Mouse (Mus musculus) bone marrow macrophage, adult 2 months (primary cell): ENCODE data around the gene Pard3. TPM values are rescaled to one million over a fixed set of nuclear protein-coding genes. Genes with fewer than 3 reads are reported as not detected.

ENCODE experiments used
- H3K27ac ChIP-seq: 2 replicates; pipeline ENCODE4 v1.5.1; 2012; ENCODE audit warnings: low read depth, low read length; ENCODE audit not compliant: insufficient read depth
- H3K4me1 ChIP-seq: 2 replicates; pipeline ENCODE4 v1.6.1; 2012; ENCODE audit warnings: low read length; ENCODE audit not compliant: control insufficient read depth, insufficient read depth
- H3K4me3 ChIP-seq: 2 replicates; pipeline ENCODE4 v1.5.1; 2012; ENCODE audit warnings: mild to moderate bottlenecking, low read length, moderate library complexity; ENCODE audit not compliant: insufficient read depth
- CTCF ChIP-seq: IDR thresholded peaks from 2 replicates; pipeline ENCODE4 v1.5.1; 2012; ENCODE audit warnings: low read depth, mild to moderate bottlenecking, low read length, moderate library complexity
- POLR2A ChIP-seq: IDR thresholded peaks from 2 replicates; pipeline ENCODE4 v1.6.1; 2012; ENCODE audit warnings: mild to moderate bottlenecking, low read depth, low read length, borderline replicate concordance
- polyA plus RNA-seq: library from polyadenylated mRNA; stranded (reverse); fragments of >200 nt; gene quantifications from 2 replicates; pipeline ENCODE4 v1.2.4, GENCODE M21; 2012; ENCODE audit not compliant: missing spikeins, insufficient read depth, insufficient read length

Pard3 gene
- polyA plus RNA-seq, 1 experiment = 0.11 TPM

- no peak for TF ChIP-seq CTCF
- TF ChIP-seq POLR2A = no peak
- H3K4me3 ChIP-seq = no peak overlapping the region
- H3K27ac ChIP-seq = no peak overlapping the region
- no peaks in the 10 kb centered on the region for H3K4me1 ChIP-seq
Measured at GRCm38 (mm10) chr8:127136201-127136600, 72.5 kb downstream of the Pard3 start.

DNA sequence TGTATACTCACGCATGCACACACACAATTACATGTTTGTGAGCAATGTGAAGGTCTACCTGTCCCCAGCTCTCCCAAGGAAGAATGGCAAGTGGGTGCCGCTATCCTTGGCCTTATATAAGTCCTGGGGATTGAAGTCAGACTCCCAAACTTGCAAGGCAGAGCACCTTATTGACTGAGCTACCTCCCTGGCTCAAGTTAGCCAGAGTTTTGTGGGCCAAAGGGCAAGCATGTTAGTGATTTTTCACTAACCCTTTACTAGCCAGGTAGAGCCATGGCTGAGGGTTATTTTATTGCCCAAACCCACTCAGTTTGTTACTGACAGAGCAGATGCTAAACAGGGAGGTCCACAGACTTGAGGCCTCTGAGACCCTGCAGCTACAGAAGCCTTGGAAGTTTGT is 73.1 kb downstream of the Pard3 start:
- Histone ChIP-seq H3K27ac (no peak overlapping the region), H3K4me1 (no peaks in the 10 kb centered on the region), H3K4me3 (no peak overlapping the region)
- TF ChIP-seq CTCF (no peak), POLR2A (no peak)

- H3K27ac ChIP-seq = no peak overlapping the region
- H3K4me3 ChIP-seq = no peak overlapping the region
- H3K4me1 ChIP-seq = no peaks in the 10 kb centered on the region
- TF ChIP-seq CTCF = no peak
- TF ChIP-seq POLR2A = no peak
Measured at GRCm38 (mm10) chr8:127139154-127139553, 75.5 kb downstream of the Pard3 start.

GRCm38 (mm10) chr8:127140945-127141344 is 77.3 kb downstream of the Pard3 start:
- TF ChIP-seq POLR2A (no peak), CTCF (no peak)
- Histone ChIP-seq H3K4me1 (no peaks in the 10 kb centered on the region), H3K27ac (no peak overlapping the region), H3K4me3 (no peak overlapping the region)

DNA sequence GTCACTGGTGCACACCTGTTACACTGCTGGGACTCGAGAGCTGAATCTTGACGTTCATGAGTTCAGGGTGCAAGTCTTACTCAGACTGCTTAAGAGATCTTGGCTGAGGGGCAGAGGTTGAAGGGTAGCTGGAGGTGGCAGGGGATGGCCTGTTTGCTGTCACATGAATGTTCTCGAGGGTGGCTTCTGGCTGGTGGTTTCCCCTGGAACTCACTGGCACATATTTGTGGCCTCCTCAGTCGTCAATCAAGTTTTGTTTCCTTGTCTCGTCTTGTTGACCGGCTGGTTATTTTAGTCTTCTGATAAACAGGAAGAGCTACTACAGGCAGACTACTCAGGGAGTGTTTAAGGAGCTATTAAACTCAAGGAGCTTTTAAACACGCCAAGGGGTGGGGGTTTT is 79.9 kb downstream of the Pard3 start:
- no peak overlapping the region for H3K27ac ChIP-seq
- TF ChIP-seq CTCF = no peak
- no peak for TF ChIP-seq POLR2A

DNA sequence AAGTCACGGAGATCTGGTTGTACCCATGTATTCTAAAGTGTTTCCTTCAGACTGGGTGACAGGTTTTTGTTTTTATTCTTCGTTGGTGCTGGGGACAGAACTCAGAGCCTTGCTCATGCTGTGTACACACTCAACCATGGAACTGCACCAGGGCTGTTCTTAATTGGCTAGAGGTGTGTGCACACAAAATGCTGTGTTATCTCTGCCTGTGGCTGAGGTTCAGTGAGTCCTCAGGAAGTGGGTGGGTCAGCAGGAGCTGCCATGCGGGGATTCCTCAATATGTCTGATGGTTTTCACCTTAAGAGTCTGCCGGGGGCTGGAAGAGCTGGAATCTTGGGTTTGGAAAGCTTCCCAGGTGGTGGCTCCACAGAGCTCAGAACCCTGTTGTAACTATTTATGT is 80.9 kb downstream of the Pard3 start:
- Histone ChIP-seq H3K4me1 (no peaks in the 10 kb centered on the region), H3K27ac (no peak overlapping the region), H3K4me3 (no peak overlapping the region)
- no peak for TF ChIP-seq POLR2A

More for the DNA sequence above, 79.9 kb downstream of the Pard3 start:
- no peaks in the 10 kb centered on the region for H3K4me1 ChIP-seq
- H3K4me3 ChIP-seq = no peak overlapping the region

- no peak for TF ChIP-seq CTCF
- no peak for TF ChIP-seq POLR2A
- H3K4me3 ChIP-seq = no peak overlapping the region
Measured at GRCm38 (mm10) chr8:127145135-127145534, 81.4 kb downstream of the Pard3 start.

DNA sequence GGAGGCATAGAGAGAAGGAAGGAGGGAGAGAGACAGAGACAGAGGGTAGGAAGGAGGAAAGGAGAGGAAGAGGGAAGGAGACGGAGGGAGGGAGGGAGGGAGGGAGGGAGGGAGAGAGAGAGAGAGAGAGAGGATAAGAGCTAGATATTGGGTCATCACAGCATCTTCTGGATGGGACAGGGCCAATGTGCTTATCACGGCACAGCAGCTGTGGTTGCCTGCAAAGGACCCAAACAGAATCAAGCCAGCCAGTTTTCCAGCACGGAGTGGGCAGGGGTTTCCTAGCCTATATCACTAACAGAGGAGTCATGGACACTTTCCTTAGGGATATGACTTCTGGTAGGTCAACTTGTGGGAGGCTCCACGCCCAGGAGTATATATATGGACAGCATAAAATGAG is 82.4 kb downstream of the Pard3 start:
- TF ChIP-seq POLR2A (no peak), CTCF (no peak)
- Histone ChIP-seq H3K4me1 (no peaks in the 10 kb centered on the region), H3K4me3 (no peak overlapping the region), H3K27ac (no peak overlapping the region)

More at GRCm38 (mm10) chr8:127145135-127145534, 81.4 kb downstream of the Pard3 start:
- H3K27ac ChIP-seq = no peak overlapping the region
- no peaks in the 10 kb centered on the region for H3K4me1 ChIP-seq

DNA sequence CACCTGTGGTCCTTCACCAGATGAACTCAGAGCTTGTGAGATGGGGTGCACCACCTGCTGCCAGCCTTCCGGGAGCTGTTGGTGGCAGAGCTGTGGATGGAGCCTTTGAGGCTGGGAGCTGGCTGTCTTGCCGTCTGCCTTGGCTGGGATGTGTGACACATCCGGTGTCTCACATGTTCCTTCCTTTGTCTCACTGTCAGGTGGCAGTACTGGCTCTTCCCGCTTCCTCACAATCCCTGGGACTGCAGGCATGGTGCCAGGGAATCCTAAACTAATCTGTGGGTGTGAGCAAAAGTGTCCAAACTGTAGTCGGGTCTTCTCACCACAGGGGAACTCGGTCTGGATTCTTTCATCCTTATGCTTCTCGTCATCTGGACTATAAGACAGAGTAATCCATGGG is 85.1 kb downstream of the Pard3 start:
- TF ChIP-seq CTCF (no peak), POLR2A (no peak)
- Histone ChIP-seq H3K4me1 (no peaks in the 10 kb centered on the region), H3K27ac (no peak overlapping the region), H3K4me3 (no peak overlapping the region)

- TF ChIP-seq POLR2A = no peak
- TF ChIP-seq CTCF = no peak
Measured at GRCm38 (mm10) chr8:127150645-127151044, 87.0 kb downstream of the Pard3 start.

GRCm38 (mm10) chr8:127151706-127152105 is 88.0 kb downstream of the Pard3 start:
- H3K27ac ChIP-seq = no peak overlapping the region
- no peaks in the 10 kb centered on the region for H3K4me1 ChIP-seq
- TF ChIP-seq CTCF (no peak), POLR2A (no peak)
- no peak overlapping the region for H3K4me3 ChIP-seq

More at GRCm38 (mm10) chr8:127150645-127151044, 87.0 kb downstream of the Pard3 start:
- H3K4me3 ChIP-seq = no peak overlapping the region
- H3K27ac ChIP-seq = no peak overlapping the region
- H3K4me1 ChIP-seq = no peaks in the 10 kb centered on the region
